Mouse (Mus musculus) hindbrain, embryonic 11.5 days (tissue): ENCODE data around the gene Nxpe4. TPM values are rescaled to one million over a fixed set of nuclear protein-coding genes. Genes with fewer than 3 reads are reported as not detected.
"Not testable (repeated sequence)": the region's sequence is repeated elsewhere in the genome, so short reads cannot be mapped to it uniquely, and the experiment has no call there.

ENCODE experiments used
- ATAC-seq: fragments of 200-750 bp; cut with Nextera tagmentation; 2 replicates; pipeline ENCODE4 v1.8.0; 2017; ENCODE audit warnings: mild to moderate bottlenecking, moderate TSS enrichment, moderate library complexity; ENCODE audit not compliant: low FRiP score
- DNase-seq: peaks from one replicate; pipeline ENCODE4 v3.0.0-alpha.2; 2015; ENCODE audit warnings: low spot score
- H3K27ac ChIP-seq: fragments of 300-500 bp; sonication (generic); 2 replicates; pipeline ENCODE4 v1.5.1; 2014; ENCODE audit warnings: mild to moderate bottlenecking, low read depth, low read length
- H3K27me3 ChIP-seq: fragments of 300-500 bp; sonication (generic); 2 replicates; pipeline ENCODE4 v1.6.1; 2014; ENCODE audit warnings: mild to moderate bottlenecking, low read length, moderate library complexity, mixed read lengths; ENCODE audit not compliant: control insufficient read depth, insufficient read depth
- H3K36me3 ChIP-seq: fragments of 300-500 bp; sonication (generic); 2 replicates; pipeline ENCODE4 v1.6.1; 2014; ENCODE audit warnings: mild to moderate bottlenecking, low read length, moderate library complexity, mixed read lengths; ENCODE audit not compliant: control insufficient read depth, insufficient read depth
- H3K4me1 ChIP-seq: fragments of 300-500 bp; sonication (generic); replicated peaks from 2 replicates; pipeline ENCODE4 v1.6.1; 2014; ENCODE audit warnings: low read length, mixed read lengths; ENCODE audit not compliant: control insufficient read depth, insufficient read depth
- H3K4me2 ChIP-seq: fragments of 300-500 bp; sonication (generic); replicated peaks from 2 replicates; pipeline ENCODE4 v1.6.1; 2014; ENCODE audit warnings: mild to moderate bottlenecking, low read depth, low read length
- H3K4me3 ChIP-seq: fragments of 300-500 bp; sonication (generic); 2 replicates; pipeline ENCODE4 v1.5.1; 2014; ENCODE audit warnings: low read depth, low read length
- H3K9ac ChIP-seq: fragments of 300-500 bp; sonication (generic); 2 replicates; pipeline ENCODE4 v1.6.1; 2014; ENCODE audit warnings: low read depth, low read length
- H3K9me3 ChIP-seq: fragments of 300-500 bp; sonication (generic); 2 replicates; pipeline ENCODE4 v1.6.1; 2016; ENCODE audit warnings: low read length; ENCODE audit not compliant: control insufficient read depth
- WGBS: fragments of 180-500 bp; shearing (Covaris S2); extraction: QIAGEN DNeasy Blood & Tissue Kit; methylation state at CpG from one replicate; pipeline ENCODE4 v1.1.7; 2014; 5-methylcytosine and 5-hydroxymethylcytosine counted together
- polyA plus RNA-seq: library from polyadenylated mRNA; unstranded; fragments of >200 nt; fragmentation: Nextera tagmentation; extraction: Ambion mirVana; gene quantifications from 2 replicates; pipeline ENCODE4 v1.2.1, GENCODE M21; 2014

Gene Nxpe4
- polyA plus RNA-seq, 1 experiment from 2014 or later, result 7.5 TPM

DNA sequence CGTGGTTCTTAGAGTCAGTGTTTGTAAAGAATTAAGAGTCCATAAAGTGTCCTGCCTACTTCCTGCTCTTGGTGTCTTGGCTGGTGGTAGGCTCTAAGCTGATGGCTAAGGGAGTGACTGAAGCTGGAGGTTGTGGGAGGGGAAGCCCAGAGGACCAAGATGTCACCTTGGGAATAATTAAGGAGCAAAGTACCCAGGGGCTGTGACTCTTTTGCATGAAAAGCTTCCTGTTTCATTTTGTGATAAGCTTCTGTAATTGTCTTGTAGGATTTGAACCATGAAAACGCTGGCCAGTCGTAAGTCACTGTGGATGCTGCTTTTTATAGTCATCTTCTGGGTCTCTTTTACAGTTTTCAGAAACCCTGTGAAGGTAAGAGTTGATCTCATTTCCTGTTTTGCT lies 228.2 kb downstream of the Nxpe4 start:
- no peak overlapping the region for H3K27ac ChIP-seq
- H3K27me3 ChIP-seq, result no peaks in the 10 kb centered on the region
- H3K36me3 ChIP-seq, result no peaks in the 10 kb centered on the region
- H3K4me1 ChIP-seq, result no peaks in the 10 kb centered on the region
- DNase-seq (no peak), ATAC-seq (no peak)
- H3K4me3 ChIP-seq, result no peak overlapping the region
- H3K9me3 ChIP-seq, result no peaks in the 10 kb centered on the region
- H3K4me2 ChIP-seq, result no peak overlapping the region
- H3K9ac ChIP-seq, result no peak overlapping the region
- WGBS, result 84% methylated on average over 3 of the region's 3 CpGs

- H3K27me3 ChIP-seq, result no peaks in the 10 kb centered on the region
- no peak overlapping the region for H3K27ac ChIP-seq
- ATAC-seq, result no peak
- H3K4me1 ChIP-seq, result no peaks in the 10 kb centered on the region
- H3K36me3 ChIP-seq, result no peaks in the 10 kb centered on the region
- no peaks in the 10 kb centered on the region for H3K9me3 ChIP-seq
- no peak for DNase-seq
- no peak overlapping the region for H3K4me3 ChIP-seq
- no peak overlapping the region for H3K4me2 ChIP-seq
- H3K9ac ChIP-seq, result no peak overlapping the region
- 98% methylated on average over 10 of the region's 10 CpGs for WGBS
These were observed 241.9 kb downstream of the Nxpe4 start for GRCm38 (mm10) chr9:48403590-48404209.

GRCm38 (mm10) chr9:48404687-48405086 lies 242.9 kb downstream of the Nxpe4 start:
- ATAC-seq (no peak), DNase-seq (no peak)
- no peak overlapping the region for H3K4me3 ChIP-seq
- no peak overlapping the region for H3K27ac ChIP-seq
- H3K9ac ChIP-seq, result no peak overlapping the region
- no peaks in the 10 kb centered on the region for H3K36me3 ChIP-seq
- no peaks in the 10 kb centered on the region for H3K27me3 ChIP-seq
- no peak overlapping the region for H3K4me2 ChIP-seq
- no peaks in the 10 kb centered on the region for H3K4me1 ChIP-seq
- WGBS, result 66% methylated on average over 3 of the region's 3 CpGs
- H3K9me3 ChIP-seq, result no peaks in the 10 kb centered on the region

- Histone ChIP-seq H3K4me1 (no peaks in the 10 kb centered on the region), H3K36me3 (no peaks in the 10 kb centered on the region), H3K27me3 (no peaks in the 10 kb centered on the region), H3K4me3 (no peak overlapping the region), H3K4me2 (no peak overlapping the region), H3K9ac (no peak overlapping the region), H3K27ac (no peak overlapping the region), H3K9me3 (no peaks in the 10 kb centered on the region)
- no peak for DNase-seq
- WGBS, result 83% methylated on average over 10 of the region's 10 CpGs
- no peak for ATAC-seq
These were observed 245.9 kb downstream of the Nxpe4 start for GRCm38 (mm10) chr9:48407549-48408327.

GRCm38 (mm10) chr9:48410217-48411035 lies 248.6 kb downstream of the Nxpe4 start:
- Histone ChIP-seq H3K9ac (no peak overlapping the region), H3K4me3 (no peak overlapping the region), H3K4me2 (no peak overlapping the region), H3K27ac (no peak overlapping the region), H3K27me3 (no peaks in the 10 kb centered on the region), H3K9me3 (no peaks in the 10 kb centered on the region), H3K36me3 (no peaks in the 10 kb centered on the region), H3K4me1 (no peaks in the 10 kb centered on the region)
- ATAC-seq (no peak), DNase-seq (no peak)
- WGBS, result 88% methylated on average over 6 of the region's 6 CpGs

- DNase-seq (no peak), ATAC-seq (no peak)
- Histone ChIP-seq H3K9me3 (no peaks in the 10 kb centered on the region), H3K4me2 (no peak overlapping the region), H3K4me1 (no peaks in the 10 kb centered on the region), H3K27ac (no peak overlapping the region), H3K36me3 (no peaks in the 10 kb centered on the region), H3K4me3 (no peak overlapping the region), H3K9ac (no peak overlapping the region), H3K27me3 (no peaks in the 10 kb centered on the region)
- WGBS, result 80% methylated on average over 2 of the region's 2 CpGs
These were observed 251.8 kb downstream of the Nxpe4 start for GRCm38 (mm10) chr9:48413591-48413990.

DNA sequence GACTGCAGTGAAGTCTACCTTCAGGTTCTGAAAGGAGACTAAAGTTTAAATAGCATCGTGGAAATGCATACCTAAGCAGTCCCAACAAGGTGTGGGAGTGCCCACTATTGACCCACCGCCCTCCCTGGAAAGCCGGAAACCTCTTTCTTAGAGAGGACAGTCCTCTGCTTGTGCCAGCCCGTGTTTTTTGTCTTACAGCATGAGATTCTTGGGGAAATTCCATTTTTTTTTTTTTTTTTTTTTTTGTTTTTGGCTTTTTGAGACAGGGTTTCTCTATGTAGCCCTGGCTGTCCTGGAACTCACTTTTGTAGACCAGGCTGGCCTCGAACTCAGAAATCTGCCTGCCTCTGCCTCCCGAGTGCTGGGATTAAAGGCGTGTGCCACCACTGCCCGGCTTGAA lies 255.5 kb downstream of the Nxpe4 start:
- not testable (repeated sequence) for ATAC-seq, H3K9ac ChIP-seq, H3K4me2 ChIP-seq, DNase-seq, H3K9me3 ChIP-seq, H3K4me1 ChIP-seq, H3K27me3 ChIP-seq, H3K4me3 ChIP-seq, H3K27ac ChIP-seq, H3K36me3 ChIP-seq
- WGBS, result 90% methylated on average over 8 of the region's 8 CpGs

GRCm38 (mm10) chr9:48417994-48418393 lies 256.2 kb downstream of the Nxpe4 start:
- H3K27me3 ChIP-seq, result no peaks in the 10 kb centered on the region
- H3K36me3 ChIP-seq, result no peaks in the 10 kb centered on the region
- no peak overlapping the region for H3K4me2 ChIP-seq
- no peaks in the 10 kb centered on the region for H3K9me3 ChIP-seq
- WGBS, result 85% methylated on average over 3 of the region's 3 CpGs
- H3K4me1 ChIP-seq, result no peaks in the 10 kb centered on the region
- ATAC-seq (no peak), DNase-seq (no peak)
- no peak overlapping the region for H3K27ac ChIP-seq
- no peak overlapping the region for H3K9ac ChIP-seq
- no peak overlapping the region for H3K4me3 ChIP-seq
